Mouse (Mus musculus) liver, embryonic 14.5 days (tissue): Measurements from ENCODE around the gene Zc2hc1b. TPM values are rescaled to one million over a fixed set of nuclear protein-coding genes. Genes with fewer than 3 reads are reported as not detected.

Source experiments
- ATAC-seq: fragments of 200-750 bp; cut with Nextera tagmentation; 2 replicates; pipeline ENCODE4 v1.8.0; 2017; ENCODE audit warnings: moderate number of reproducible peaks, mild to moderate bottlenecking, moderate library complexity; ENCODE audit not compliant: insufficient read depth
- DNase-seq, 3 experiments: peaks; one replicate each; pipeline ENCODE4 v3.0.0-alpha.2; 2012 to 2013; ENCODE audit warnings: low read depth in 3 of 3, low spot score in 3 of 3
- H3K27ac ChIP-seq: fragments of 300-500 bp; sonication (generic); 2 replicates; pipeline ENCODE4 v1.5.1; 2014; ENCODE audit warnings: moderate library complexity, mild to moderate bottlenecking, control low read depth, inconsistent platforms
- H3K27me3 ChIP-seq: fragments of 300-500 bp; sonication (generic); 2 replicates; pipeline ENCODE4 v1.6.1; 2014; ENCODE audit warnings: mild to moderate bottlenecking, low read length, moderate library complexity; ENCODE audit not compliant: control insufficient read depth, insufficient read depth
- H3K36me3 ChIP-seq: fragments of 300-500 bp; sonication (generic); replicated peaks from 2 replicates; pipeline ENCODE4 v1.6.1; 2014; ENCODE audit warnings: low read depth; ENCODE audit not compliant: control insufficient read depth, insufficient read depth
- H3K4me1 ChIP-seq, 2 experiments: fragments of 200-500 bp in 1 of 2; fragments of 300-500 bp in 1 of 2; sonication (generic) in 1 of 2; replicated peaks; 2 replicates each; pipeline ENCODE4 v1.6.1; 2012 to 2014; ENCODE audit warnings: antibody characterized with exemption in 1 of 2, inconsistent platforms in 1 of 2, low read length in 1 of 2; ENCODE audit not compliant: control insufficient read depth in 2 of 2, insufficient read depth in 2 of 2
- H3K4me2 ChIP-seq: fragments of 300-500 bp; sonication (generic); 2 replicates; pipeline ENCODE4 v1.6.1; 2014; ENCODE audit warnings: low read depth, mild to moderate bottlenecking, control low read depth, moderate library complexity
- H3K4me3 ChIP-seq, 2 experiments: fragments of 200-500 bp in 1 of 2; fragments of 300-500 bp in 1 of 2; sonication (generic) in 1 of 2; 2 replicates each; pipeline ENCODE4 v1.5.1; 2012 to 2014; ENCODE audit warnings: low read depth in 2 of 2, low read length in 2 of 2, mild to moderate bottlenecking in 2 of 2, control low read depth in 1 of 2, inconsistent platforms in 1 of 2, moderate library complexity in 1 of 2; ENCODE audit not compliant: insufficient read depth in 1 of 2
- H3K9ac ChIP-seq: fragments of 300-500 bp; sonication (generic); replicated peaks from 2 replicates; pipeline ENCODE4 v1.6.1; 2014; ENCODE audit warnings: mild to moderate bottlenecking, control low read depth, moderate library complexity
- H3K9me3 ChIP-seq: fragments of 300-500 bp; sonication (generic); 2 replicates; pipeline ENCODE4 v1.6.1; 2016; ENCODE audit warnings: low read length, mixed read lengths; ENCODE audit not compliant: control insufficient read depth
- CTCF ChIP-seq: IDR thresholded peaks from 2 replicates; pipeline ENCODE4 v1.5.1; 2016; ENCODE audit warnings: antibody characterized with exemption, low read depth, control low read depth
- EP300 ChIP-seq: IDR thresholded peaks from 2 replicates; pipeline ENCODE4 v1.6.1; 2016; ENCODE audit warnings: antibody characterized with exemption, low read depth
- WGBS: fragments of 180-500 bp; shearing (Covaris S2); extraction: QIAGEN DNeasy Blood & Tissue Kit; methylation state at CpG from one replicate; pipeline ENCODE4 v1.1.7; 2014; ENCODE audit not compliant: insufficient replicate concordance; 5-methylcytosine and 5-hydroxymethylcytosine counted together
- polyA plus RNA-seq, 2 experiments: library from polyadenylated mRNA; depleted of rRNA in 1 of 2; stranded (reverse) in 1 of 2; unstranded in 1 of 2; fragments of >200 nt; fragmentation: Nextera tagmentation in 1 of 2; extraction: Ambion mirVana in 1 of 2; gene quantifications; 2 replicates each; pipeline versions ENCODE4 v1.2.1 to v1.2.3; 2012 to 2014

Zc2hc1b gene
- polyA plus RNA-seq, 2 experiments: not detected

DNA sequence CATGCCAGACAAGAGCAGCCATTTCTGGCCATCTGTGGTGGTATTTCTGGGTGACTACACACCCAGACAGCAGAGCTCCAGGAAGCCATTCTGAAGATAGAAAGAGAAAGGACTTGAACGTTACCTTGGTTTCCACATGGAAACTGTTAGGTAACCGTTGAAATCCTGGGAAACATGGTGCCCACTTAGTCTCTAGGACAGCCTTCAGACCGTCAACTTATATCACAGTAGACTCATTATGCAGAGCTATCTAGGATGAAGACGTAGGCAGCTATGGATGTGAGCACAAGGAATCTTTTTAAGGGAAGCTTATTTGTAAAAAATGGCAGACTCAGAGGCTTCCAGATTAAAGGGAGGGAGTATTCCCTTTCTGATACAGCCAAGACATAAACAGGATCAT is 44.0 kb downstream of the Zc2hc1b start:
- H3K36me3 ChIP-seq: no peaks in the 10 kb centered on the region
- H3K9ac ChIP-seq: no peak overlapping the region
- TF ChIP-seq EP300 (no peak), CTCF (no peak)
- no peaks in the 10 kb centered on the region for H3K27me3 ChIP-seq
- no peak for ATAC-seq
- no peak overlapping the region for H3K27ac ChIP-seq
- no peak for DNase-seq
- H3K4me3 ChIP-seq: no peak overlapping the region
- H3K4me2 ChIP-seq: no peak overlapping the region
- H3K9me3 ChIP-seq: no peaks in the 10 kb centered on the region
- H3K4me1 ChIP-seq: no peaks in the 10 kb centered on the region
- WGBS: 67% methylated on average over 4 of the region's 4 CpGs

- Histone ChIP-seq H3K9me3 (no peaks in the 10 kb centered on the region), H3K4me3 (no peak overlapping the region), H3K4me1 (no peaks in the 10 kb centered on the region; a peak in 1 of 4 replicates), H3K27me3 (no peaks in the 10 kb centered on the region), H3K36me3 (no peaks in the 10 kb centered on the region), H3K4me2 (no peak overlapping the region), H3K27ac (no peak overlapping the region), H3K9ac (no peak overlapping the region)
- no peak for ATAC-seq
- TF ChIP-seq CTCF: no peak
- no peak for TF ChIP-seq EP300
- WGBS: 62% methylated on average over 7 of the region's 7 CpGs
- DNase-seq: no peak
Observed at GRCm38 (mm10) chr10:13127946-13128345, 49.9 kb downstream of the Zc2hc1b start.

GRCm38 (mm10) chr10:13127335-13127734 is 50.5 kb downstream of the Zc2hc1b start:
- TF ChIP-seq CTCF (peak; percentile 47; the same call in 1 of the 2 replicates), EP300 (no peak)
- ATAC-seq (no peak), DNase-seq (no peak)
- Histone ChIP-seq H3K27ac (no peak overlapping the region), H3K27me3 (no peaks in the 10 kb centered on the region), H3K36me3 (no peaks in the 10 kb centered on the region), H3K4me1 (no peaks in the 10 kb centered on the region; a peak in 1 of 4 replicates), H3K4me2 (no peak overlapping the region), H3K9ac (no peak overlapping the region), H3K9me3 (no peaks in the 10 kb centered on the region), H3K4me3 (no peak overlapping the region)
- 60% methylated on average over 13 of the region's 13 CpGs for WGBS

DNA sequence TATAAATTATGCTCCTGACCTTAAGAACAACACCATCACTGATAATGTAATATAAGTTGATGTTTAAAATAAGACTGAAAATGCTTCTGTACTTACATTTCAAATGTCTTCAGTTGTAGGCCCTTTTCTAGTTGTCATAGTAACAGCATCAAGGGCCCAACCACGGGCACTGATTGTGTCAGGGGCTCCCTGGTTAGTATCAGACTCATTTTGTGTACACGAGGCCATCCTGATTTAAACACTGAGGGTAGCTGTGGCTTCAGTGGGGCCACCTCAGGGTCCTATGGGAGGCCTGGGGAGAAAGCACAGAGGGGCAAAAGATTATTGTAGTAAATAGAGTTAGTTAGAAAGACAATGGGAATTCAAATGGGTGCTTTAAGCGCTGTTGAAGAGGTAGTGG is 52.0 kb downstream of the Zc2hc1b start:
- Histone ChIP-seq H3K9ac (no peak overlapping the region), H3K4me3 (no peak overlapping the region), H3K36me3 (no peaks in the 10 kb centered on the region), H3K4me2 (no peak overlapping the region), H3K4me1 (no peaks in the 10 kb centered on the region; a peak in 1 of 4 replicates), H3K9me3 (no peaks in the 10 kb centered on the region), H3K27ac (no peak overlapping the region), H3K27me3 (no peaks in the 10 kb centered on the region)
- no peak for TF ChIP-seq CTCF
- TF ChIP-seq EP300: no peak
- 40% methylated on average over 3 of the region's 3 CpGs for WGBS
- no peak for ATAC-seq
- DNase-seq: no peak

- H3K27ac ChIP-seq: no peak overlapping the region
- H3K36me3 ChIP-seq: no peaks in the 10 kb centered on the region
- ATAC-seq (no peak), DNase-seq (no peak)
- H3K4me2 ChIP-seq: no peak overlapping the region
- H3K27me3 ChIP-seq: no peaks in the 10 kb centered on the region
- TF ChIP-seq CTCF (no peak), EP300 (no peak)
- no peak overlapping the region for H3K9ac ChIP-seq
- H3K9me3 ChIP-seq: no peaks in the 10 kb centered on the region
- H3K4me1 ChIP-seq: no peaks in the 10 kb centered on the region; a peak in 1 of 4 replicates
- 37% methylated on average over 2 of the region's 2 CpGs for WGBS
- no peak overlapping the region for H3K4me3 ChIP-seq
Observed at GRCm38 (mm10) chr10:13119300-13119699, 58.5 kb downstream of the Zc2hc1b start.
